Mouse (Mus musculus) thymus, adult 2 months (tissue): ENCODE data around the gene Arv1.

Experiments
- CTCF ChIP-seq: fragments of 200-500 bp; IDR thresholded peaks from 2 replicates; pipeline ENCODE4 v1.5.1; 2012; ENCODE audit warnings: mild to moderate bottlenecking, control low read depth, low read length, moderate library complexity, borderline replicate concordance; ENCODE audit not compliant: control insufficient read depth, poor library complexity, insufficient read depth; ENCODE audit errors: extremely low read depth
- POLR2A ChIP-seq: fragments of 200-500 bp; IDR thresholded peaks from 2 replicates; pipeline ENCODE4 v1.6.1; 2012; ENCODE audit warnings: mild to moderate bottlenecking, low read length, control low read depth, moderate library complexity; ENCODE audit not compliant: control insufficient read depth, poor library complexity, insufficient read depth; ENCODE audit errors: extremely low read depth

DNA sequence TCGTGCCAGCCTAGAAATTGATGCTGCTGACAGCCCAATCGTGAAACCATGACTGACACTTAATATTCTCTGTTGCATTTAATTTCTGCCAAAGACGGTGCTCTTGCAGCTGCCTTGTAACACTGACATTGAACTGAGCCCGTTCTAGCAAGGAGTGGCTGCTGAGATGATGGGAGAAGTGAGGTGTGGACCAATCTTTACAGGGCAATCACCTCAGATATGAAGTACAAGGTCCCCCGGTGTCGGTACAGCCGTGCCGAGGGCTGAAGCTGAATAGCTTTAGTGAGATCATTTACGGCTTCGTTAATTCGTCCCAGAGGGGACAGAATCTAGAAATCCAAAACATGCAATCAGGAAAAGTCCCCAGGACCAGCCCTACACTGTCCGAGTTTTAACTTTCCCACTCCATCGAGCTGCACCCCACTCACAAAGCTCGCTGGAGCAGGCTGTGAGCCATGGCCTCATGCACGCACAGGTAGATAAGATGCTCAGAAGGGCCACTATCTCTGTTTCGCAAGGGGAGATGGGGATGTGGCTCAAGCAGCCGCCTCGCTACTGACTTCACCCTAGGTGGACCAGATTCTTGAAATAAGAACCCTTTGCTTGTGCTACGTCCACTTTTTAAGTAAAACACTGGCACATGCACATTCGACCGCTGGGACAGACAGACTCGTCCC is 26.4 kb upstream of the Arv1 start:
- TF ChIP-seq CTCF (no peak), POLR2A (no peak)
